Mouse (Mus musculus) cerebellum, postnatal 10 days (tissue): Measurements from ENCODE around the gene Styx.
A peak's percentile ranks its signal among the peaks of the same experiment; 100 is the strongest.

ENCODE experiments used
- DNase-seq, 2 experiments: peaks; one replicate each; pipeline ENCODE4 v3.0.0; 2021; ENCODE audit warnings: mixed read lengths in 2 of 2

The Styx gene

GRCm38 (mm10) chr14:45350931-45351859 is at the start of gene Styx:
Gene Styx, plus strand, starts transcription at chr14:45351093.
- DNase-seq, result peak; percentile 98 to 99

- DNase-seq, result no peak
Measured at GRCm38 (mm10) chr14:45303939-45304338, 47.0 kb upstream of the Styx start.

- no peak for DNase-seq
Measured at GRCm38 (mm10) chr14:45304389-45304788, 46.5 kb upstream of the Styx start.

GRCm38 (mm10) chr14:45305852-45306251 is 45.0 kb upstream of the Styx start:
- DNase-seq, result no peak

GRCm38 (mm10) chr14:45307630-45308328 is 43.1 kb upstream of the Styx start:
- no peak for DNase-seq

- DNase-seq, result peak; percentile 48 to 58
Measured at GRCm38 (mm10) chr14:45309646-45310045, 41.2 kb upstream of the Styx start.

GRCm38 (mm10) chr14:45310101-45310500 is 40.8 kb upstream of the Styx start:
- DNase-seq, result no peak

- DNase-seq, result no peak
Measured at GRCm38 (mm10) chr14:45316927-45317326, 34.0 kb upstream of the Styx start.

GRCm38 (mm10) chr14:45317921-45318411 is 32.9 kb upstream of the Styx start:
- peak in 1 of 2 experiments; percentile 80 for DNase-seq

- DNase-seq, result peak; percentile 90 to 93
Measured at GRCm38 (mm10) chr14:45318426-45319236, 32.3 kb upstream of the Styx start, which contains the start of gene Ero1l. Gene Ero1l, minus strand, starts transcription at chr14:45318771.

- no peak for DNase-seq
Measured at GRCm38 (mm10) chr14:45319237-45319610, 31.7 kb upstream of the Styx start.

- DNase-seq, result no peak
Measured at GRCm38 (mm10) chr14:45320111-45320510, 30.8 kb upstream of the Styx start.

- no peak for DNase-seq
Measured at GRCm38 (mm10) chr14:45321067-45321466, 29.8 kb upstream of the Styx start.

- no peak for DNase-seq
Measured at GRCm38 (mm10) chr14:45321622-45322021, 29.3 kb upstream of the Styx start.

- no peak for DNase-seq
Measured at GRCm38 (mm10) chr14:45322450-45322849, 28.4 kb upstream of the Styx start.

- DNase-seq, result no peak
Measured at GRCm38 (mm10) chr14:45323320-45323719, 27.6 kb upstream of the Styx start.

GRCm38 (mm10) chr14:45325471-45325870 is 25.4 kb upstream of the Styx start:
- DNase-seq, result peak; percentile 67 to 73

- DNase-seq, result no peak
Measured at GRCm38 (mm10) chr14:45328072-45328713, 22.7 kb upstream of the Styx start.

GRCm38 (mm10) chr14:45329018-45329588 is 21.8 kb upstream of the Styx start:
- no peak for DNase-seq

- DNase-seq, result peak; percentile 96
Measured at GRCm38 (mm10) chr14:45329589-45330181, 21.2 kb upstream of the Styx start, which contains the start of gene Psmc6. Gene Psmc6, plus strand, starts transcription at chr14:45329788.
